ENCODE assay signal across 8 mouse cellular contexts in genomic region chr13:64161916-64162611, GRCm38 (mm10). TPM values are rescaled to one million over a fixed set of nuclear protein-coding genes. Genes with fewer than 3 reads are reported as not detected.
A peak's percentile ranks its signal among the peaks of the same experiment; 100 is the strongest.
DNase-seq lines count a peak whose midpoint lies in the region; ATAC-seq and TF ChIP-seq lines count a peak whose summit lies in the region.

No protein-coding gene starts in this region.

- H3K4me2 ChIP-seq in lung, embryonic 16.5 days (ENCODE audit: low read depth, low read length): peak overlapping the region; percentile 98
- peak overlapping the region; percentile 85 for H3K4me2 ChIP-seq in myocyte (ENCODE audit: low read depth)

- peaks cover 12% of the 10 kb centered on the region for H3K4me1 ChIP-seq in lung, embryonic 16.5 days (replicated peaks; ENCODE audit: control insufficient read depth, insufficient read depth, low read length)
- peaks cover 23% of the 10 kb centered on the region for H3K4me1 ChIP-seq in limb, embryonic 10.5 days

- WGBS in lung, embryonic 16.5 days: under 1% methylated on average over 65 of the region's 71 CpGs
- WGBS in limb, embryonic 10.5 days: under 1% methylated on average over 71 of the region's 71 CpGs

- DNase-seq in adrenal gland, adult 8-10 months: peak; percentile 31
- no peak for DNase-seq in adrenal gland, postnatal 10 days
- DNase-seq in lung, postnatal 14 days: no peak
- peak; percentile 41 to 42 for DNase-seq in frontal cortex, adult 2 months (ENCODE audit: extremely low spot score in 1 of 2, low spot score in 1 of 2)
- DNase-seq in limb, embryonic 10.5 days (ENCODE audit: low spot score): no peak
- DNase-seq in spleen, adult 12 weeks (ENCODE audit: low spot score): no peak

- H3K9ac ChIP-seq in lung, embryonic 16.5 days (ENCODE audit: low read length): peak overlapping the region; percentile 88

- H3ac ChIP-seq in myocyte (ENCODE audit: control insufficient read depth, insufficient read length): peak overlapping the region; percentile 91

- H3K27ac ChIP-seq in lung, embryonic 16.5 days (ENCODE audit: low read length): peak overlapping the region; percentile 71
- peak overlapping the region; percentile 90 for H3K27ac ChIP-seq in limb, embryonic 10.5 days

- H3K4me3 ChIP-seq in lung, embryonic 16.5 days (ENCODE audit: low read length): peak overlapping the region; percentile 73
- peak overlapping the region; percentile 85 for H3K4me3 ChIP-seq in limb, embryonic 10.5 days
- peak overlapping the region; percentile 50 for H3K4me3 ChIP-seq in myocyte

- TF ChIP-seq POLR2A in myocyte (IDR thresholded peaks at IDR 0.05; ENCODE audit: insufficient read length, low read depth): peak; percentile 67

- no peaks in the 10 kb centered on the region; the same call in 1 of the 2 replicates for H3K27me3 ChIP-seq in lung, embryonic 16.5 days (ENCODE audit: control insufficient read depth, insufficient read depth, low read depth, low read length)
- H3K27me3 ChIP-seq in limb, embryonic 10.5 days (ENCODE audit: low read depth, poor library complexity, severe bottlenecking): peaks cover 19% of the 10 kb centered on the region
- no peaks in the 10 kb centered on the region for H3K27me3 ChIP-seq in myocyte (ENCODE audit: control insufficient read depth, insufficient read depth, insufficient read length)

- peak; percentile 60 for ATAC-seq in lung, embryonic 16.5 days (ENCODE audit: low read depth)

- peaks cover 21% of the 10 kb centered on the region for H3K79me2 ChIP-seq in myocyte (ENCODE audit: control insufficient read depth, insufficient read depth)

- peaks cover 6% of the 10 kb centered on the region; the same call in 1 of the 2 replicates for H3K9me3 ChIP-seq in lung, embryonic 16.5 days (ENCODE audit: control insufficient read depth, low read length)
- H3K9me3 ChIP-seq in limb, embryonic 10.5 days (replicated peaks): no peaks in the 10 kb centered on the region

- H3K36me3 ChIP-seq in lung, embryonic 16.5 days (ENCODE audit: control insufficient read depth, insufficient read depth, low read length): peaks cover 3% of the 10 kb centered on the region; the same call in 1 of the 2 replicates
- H3K36me3 ChIP-seq in limb, embryonic 10.5 days: peaks cover 13% of the 10 kb centered on the region
- no peaks in the 10 kb centered on the region for H3K36me3 ChIP-seq in myocyte (ENCODE audit: control insufficient read depth, insufficient read depth)

TF ChIP-seq in myocyte, 11 proteins besides CTCF, POLR2A, EP300 and RAD21:
- TF ChIP-seq POLR2AphosphoS2 (IDR thresholded peaks at IDR 0.05; ENCODE audit: insufficient read length, low read depth) (no peak), MYOG (IDR thresholded peaks at IDR 0.05; ENCODE audit: control insufficient read depth in 1 of 3, insufficient read depth in 1 of 3, insufficient read length in 2 of 3, low read depth in 2 of 3) (peak in 2 of 3 experiments; percentile 64 to 74), MYOD1 (IDR thresholded peaks at IDR 0.05; ENCODE audit: control insufficient read depth in 1 of 3, insufficient read length in 2 of 3, low read depth in 2 of 3) (peak in 2 of 3 experiments; percentile 70)

RNA-seq across cellular contexts. Expression of gene Habp4, which starts 0.4 kb away (rescaled TPM):
- total RNA-seq in adrenal gland, adult 8-10 months (2022): 10 to 100 TPM; 33.4 to 57.7 (median 43.0) TPM
- 10 to 100 TPM; 20.4 to 24.7 TPM for total RNA-seq in adrenal gland, postnatal 10 days (2021)
- polyA plus RNA-seq in lung, embryonic 16.5 days (2015; fragmentation: Nextera tagmentation; extraction: Ambion mirVana): 16.5 and 18.0 TPM in 2 replicates
- 186 and 204 TPM in 2 replicates for polyA plus RNA-seq in frontal cortex, adult 2 months (2012; rRNA removed)
- polyA plus RNA-seq in limb, embryonic 10.5 days (2016; fragmentation: Nextera tagmentation; extraction: Ambion mirVana): 14.5 and 18.4 TPM in 2 replicates
- 32.5 TPM for polyA plus RNA-seq in myocyte (2012; fragmentation: generic; extraction: Trizol)

RNA-seq across cellular contexts. Expression of gene Zfp367, which starts 9.1 kb away (rescaled TPM):
- 10 to 100 TPM; 18.7 to 25.5 (median 23.4) TPM for total RNA-seq in adrenal gland, adult 8-10 months (2022)
- 10 to 100 TPM; 19.0 to 19.6 TPM for total RNA-seq in adrenal gland, postnatal 10 days (2021)
- polyA plus RNA-seq in lung, embryonic 16.5 days (2015; fragmentation: Nextera tagmentation; extraction: Ambion mirVana): 22.9 and 24.1 TPM in 2 replicates
- polyA plus RNA-seq in frontal cortex, adult 2 months (2012; rRNA removed): 21.1 and 21.3 TPM in 2 replicates
- polyA plus RNA-seq in limb, embryonic 10.5 days (2016; fragmentation: Nextera tagmentation; extraction: Ambion mirVana): 11.2 and 12.6 TPM in 2 replicates
- polyA plus RNA-seq in myocyte (2012; fragmentation: generic; extraction: Trizol): 3.0 TPM

RNA-seq across cellular contexts. Expression of gene Slc35d2, which starts 32.9 kb away (rescaled TPM):
- 10 to 100 TPM in 3 of 4 experiments, 1 to 10 TPM in 1; 6.9 to 10.6 (median 10.3) TPM for total RNA-seq in adrenal gland, adult 8-10 months (2022)
- total RNA-seq in adrenal gland, postnatal 10 days (2021): 1 to 10 TPM; 7.7 to 9.4 TPM
- 5.1 and 6.9 TPM in 2 replicates for polyA plus RNA-seq in lung, embryonic 16.5 days (2015; fragmentation: Nextera tagmentation; extraction: Ambion mirVana)
- polyA plus RNA-seq in frontal cortex, adult 2 months (2012; rRNA removed): 1.3 and 1.6 TPM in 2 replicates
- polyA plus RNA-seq in limb, embryonic 10.5 days (2016; fragmentation: Nextera tagmentation; extraction: Ambion mirVana): 3.0 TPM in 2 replicates
- 2.5 TPM for polyA plus RNA-seq in myocyte (2012; fragmentation: generic; extraction: Trizol)

Comparison
In these comparisons a context has a peak if more than half of its experiments do, and no peak if none do; other contexts are left out.
1. DNase-seq: peak in adrenal gland, adult 8-10 months (single experiment) and frontal cortex, adult 2 months (2 of 2); none in adrenal gland, postnatal 10 days (single experiment), lung, postnatal 14 days (single experiment), limb, embryonic 10.5 days (single experiment) and spleen, adult 12 weeks (single experiment).
2. Peak in every context shown above with its lines, with median percentiles within 50 percentile points of each other: H3K4me3 ChIP-seq.